Mouse (Mus musculus) left cerebral cortex, postnatal 14 days (tissue): ENCODE data around the gene Mapk8ip2. TPM values are rescaled to one million over a fixed set of nuclear protein-coding genes. Genes with fewer than 3 reads are reported as not detected.
"Not testable (repeated sequence)": the region's sequence is repeated elsewhere in the genome, so short reads cannot be mapped to it uniquely, and the experiment has no call there.

Experiments used
- DNase-seq, 2 experiments: peaks; one replicate each; pipeline ENCODE4 v3.0.0; 2021 to 2022; ENCODE audit warnings: low spot score in 2 of 2, mixed read lengths in 1 of 2
- intact Hi-C: fragments of 180-260 bp; cut with DNase I; formaldehyde crosslinking; loops from one replicate; pipeline ENCODE4 v1.15.1; 2025
- long read RNA-seq, 2 experiments: library from polyadenylated mRNA; stranded (forward); transcript quantifications; one replicate each; pipeline ENCODE4 v2.0.0; 2021
- total RNA-seq, 2 experiments: library from RNA; stranded (reverse); gene quantifications; 2 replicates each; pipeline ENCODE4 v1.2.3; 2021

Mapk8ip2 gene
- total RNA-seq: 100 to 1,000 TPM; 187 to 201 TPM
- long read RNA-seq, experiment 1, full-length matches to known transcripts: 118 of 167 reads
- long read RNA-seq, experiment 1, partial matches to known transcripts: 43 of 167 reads
- long read RNA-seq, experiment 1, other reads (novel, unspliced or antisense): 6 of 167 reads
- long read RNA-seq, experiment 2, full-length matches to known transcripts: 125 of 187 reads
- long read RNA-seq, experiment 2, partial matches to known transcripts: 39 of 187 reads
- long read RNA-seq, experiment 2, other reads (novel, unspliced or antisense): 23 of 187 reads

- intact Hi-C loops: no loop called here
- DNase-seq: peak; percentile 63
These were observed at the start of gene Mapk8ip2 for GRCm38 (mm10) chr15:89453865-89454478. TSS of gene Mapk8ip2 (plus strand) at chr15:89453913.

GRCm38 (mm10) chr15:89404831-89405623 is 48.7 kb upstream of the Mapk8ip2 start:
- intact Hi-C loops: no loop called here
- DNase-seq: no peak

GRCm38 (mm10) chr15:89406691-89407090 is 47.0 kb upstream of the Mapk8ip2 start:
- intact Hi-C loops: no loop called here
- DNase-seq: no peak

GRCm38 (mm10) chr15:89410118-89410517 is 43.6 kb upstream of the Mapk8ip2 start, which contains the start of gene Syce3:
TSS of gene Syce3 (minus strand) at chr15:89410503.
- intact Hi-C loops: no loop called here
- DNase-seq: no peak

GRCm38 (mm10) chr15:89415282-89415681 is 38.4 kb upstream of the Mapk8ip2 start:
- intact Hi-C loops: no loop called here
- DNase-seq: no peak

DNA sequence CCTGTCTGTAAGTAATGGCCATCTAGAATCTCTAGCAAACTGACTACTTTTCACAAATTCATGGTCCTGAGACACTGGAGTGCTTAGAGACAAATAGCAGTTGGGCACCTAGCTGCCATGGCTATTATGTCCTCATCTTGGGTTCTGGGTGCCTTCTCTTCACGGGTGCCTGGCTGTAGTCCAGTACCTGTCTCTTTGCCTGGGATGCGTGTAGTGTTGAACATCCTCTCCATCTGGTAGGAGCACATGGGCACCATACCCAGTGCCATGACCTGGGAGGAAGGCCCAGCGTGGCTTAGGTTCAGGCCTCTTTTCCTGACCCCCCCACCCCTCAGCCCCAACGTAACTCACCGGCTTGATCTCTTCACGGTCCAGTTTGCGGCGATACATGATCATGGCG is 31.8 kb upstream of the Mapk8ip2 start:
- no peak for DNase-seq
- intact Hi-C loops: no loop called here

DNA sequence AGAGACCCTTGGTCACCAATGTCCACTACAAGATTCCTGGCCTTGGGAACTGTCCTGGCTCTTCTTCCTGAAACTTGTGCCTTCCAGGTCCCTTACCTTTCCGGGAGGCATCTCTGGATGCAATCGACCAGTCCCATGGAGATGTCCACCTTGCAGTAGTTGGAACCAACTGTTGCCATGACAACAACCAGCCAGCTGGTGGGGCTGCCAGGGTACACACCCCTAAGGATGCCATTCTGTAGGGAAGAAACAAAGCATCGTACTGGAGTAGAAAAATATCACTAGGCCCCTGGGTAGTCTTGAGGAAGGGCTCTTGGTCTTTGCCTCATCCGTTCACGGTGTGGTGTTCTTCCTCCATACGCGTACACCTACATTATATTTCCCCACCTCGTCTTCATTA is 29.1 kb upstream of the Mapk8ip2 start:
- no peak for DNase-seq
- intact Hi-C loops: loop anchor here (5.0 kb wide), 1 partner anchor 42 kb away; the partner anchor contains the start of gene Klhdc7b

DNA sequence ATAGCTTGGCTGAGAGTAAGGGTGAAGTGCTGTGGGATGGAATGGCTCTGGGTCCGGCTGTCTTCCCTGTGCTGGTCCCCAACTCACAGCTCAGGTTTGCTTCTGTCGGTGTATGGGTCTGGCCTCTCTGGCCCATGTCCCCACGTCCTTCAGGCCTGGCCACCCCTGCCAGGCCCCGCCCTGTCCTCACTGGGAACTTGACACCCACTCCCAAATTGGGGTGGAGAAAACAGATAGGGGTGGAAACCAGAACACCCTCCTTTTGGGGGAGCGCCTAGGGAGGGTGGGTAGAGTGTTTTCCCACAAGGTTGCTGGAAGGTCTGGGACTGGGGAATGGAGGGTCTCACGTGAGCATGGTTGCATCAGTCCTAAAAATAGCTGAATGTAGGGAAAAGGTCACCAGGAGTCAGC is 28.0 kb upstream of the Mapk8ip2 start, which contains the start of gene Cpt1b:
TSS of gene Cpt1b (minus strand) at position 153 of the 411 bp plus-strand sequence.
- DNase-seq: no peak
- intact Hi-C loops: loop anchor here (5.0 kb wide), 1 partner anchor 43 kb away; the partner anchor contains the start of gene Klhdc7b

- intact Hi-C loops: loop anchor here (5.0 kb wide), 1 partner anchor 44 kb away; the partner anchor contains the start of gene Klhdc7b
- no peak for DNase-seq
These were observed 27.0 kb upstream of the Mapk8ip2 start for GRCm38 (mm10) chr15:89426716-89427115.

DNA sequence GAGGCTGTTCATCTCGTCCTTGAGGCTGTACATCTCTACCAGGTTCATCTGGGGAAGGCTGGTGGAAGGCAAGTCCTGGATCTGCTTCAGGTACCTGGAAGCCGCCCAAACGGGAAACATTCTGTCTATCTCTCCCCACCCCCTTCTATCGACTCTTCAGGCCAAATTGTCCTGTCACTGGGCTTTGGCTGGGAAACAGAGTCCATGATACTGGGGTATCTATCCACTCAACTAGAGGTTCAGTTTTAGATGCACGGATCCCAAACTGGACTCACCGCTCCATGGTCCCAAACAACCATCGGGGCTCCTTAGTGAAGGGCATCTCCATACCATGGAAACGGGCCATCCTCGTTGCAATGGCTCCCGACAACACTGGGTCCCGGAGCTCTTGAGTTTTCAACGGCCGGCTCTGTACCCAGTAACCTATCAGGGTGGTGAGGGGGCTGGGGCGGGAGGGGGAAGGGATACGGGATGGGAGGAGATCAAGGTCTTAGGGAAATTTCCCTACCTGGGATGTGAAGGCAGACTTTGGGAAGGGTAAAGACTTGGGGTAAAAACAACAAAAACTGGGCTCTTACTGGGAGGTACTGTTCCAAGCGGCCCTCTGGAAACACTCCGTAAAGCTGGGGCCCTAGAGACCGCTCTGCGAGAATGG is 25.4 kb upstream of the Mapk8ip2 start:
- intact Hi-C loops: loop anchor here (5.0 kb wide), 1 partner anchor 46 kb away; the partner anchor contains the start of gene Klhdc7b
- DNase-seq: no peak

DNA sequence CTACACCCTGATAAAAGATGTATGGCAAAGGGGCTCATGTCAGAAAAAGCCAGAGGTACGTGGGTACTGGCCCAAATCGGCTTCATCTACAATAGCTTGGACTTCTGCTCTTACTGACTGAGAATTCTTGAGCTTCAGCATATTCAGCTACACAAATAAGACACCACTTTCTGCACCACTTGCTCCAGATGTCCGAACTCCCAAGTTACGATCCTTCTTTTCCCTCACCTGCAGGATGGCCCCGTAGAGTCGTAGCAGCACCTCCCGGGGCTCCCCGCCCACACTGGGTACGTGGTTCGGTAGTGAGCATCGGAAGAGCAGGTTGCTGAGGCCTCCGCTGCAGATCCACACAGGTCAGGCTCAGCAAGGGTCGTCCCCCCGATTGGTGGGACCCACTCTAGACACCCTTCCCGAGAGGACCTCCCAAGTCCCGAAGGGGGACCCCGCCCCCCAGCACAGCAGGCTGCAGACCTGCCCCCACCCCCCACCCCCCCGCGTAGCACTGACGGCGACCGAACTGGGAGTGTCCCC is 24.8 kb upstream of the Mapk8ip2 start:
- DNase-seq: no peak
- intact Hi-C loops: loop anchor here (5.0 kb wide), 1 partner anchor 47 kb away; the partner anchor contains the start of gene Klhdc7b

GRCm38 (mm10) chr15:89429352-89430221 is 24.1 kb upstream of the Mapk8ip2 start, which contains the start of the genes C730034F03Rik, Gm44502 and Chkb:
TSS of gene C730034F03Rik (plus strand) at chr15:89429589.
TSS of gene Gm44502 (minus strand) at chr15:89429696.
TSS of gene Chkb (minus strand) at chr15:89429908.
- DNase-seq: peak; percentile 95 to 97
- intact Hi-C loops: loop anchor here (5.0 kb wide), 1 partner anchor 47 kb away; the partner anchor contains the start of gene Klhdc7b

- intact Hi-C loops: no loop called here
- peak in 1 of 2 experiments; percentile 35 for DNase-seq
These were observed 23.4 kb upstream of the Mapk8ip2 start for GRCm38 (mm10) chr15:89430341-89430740.

DNA sequence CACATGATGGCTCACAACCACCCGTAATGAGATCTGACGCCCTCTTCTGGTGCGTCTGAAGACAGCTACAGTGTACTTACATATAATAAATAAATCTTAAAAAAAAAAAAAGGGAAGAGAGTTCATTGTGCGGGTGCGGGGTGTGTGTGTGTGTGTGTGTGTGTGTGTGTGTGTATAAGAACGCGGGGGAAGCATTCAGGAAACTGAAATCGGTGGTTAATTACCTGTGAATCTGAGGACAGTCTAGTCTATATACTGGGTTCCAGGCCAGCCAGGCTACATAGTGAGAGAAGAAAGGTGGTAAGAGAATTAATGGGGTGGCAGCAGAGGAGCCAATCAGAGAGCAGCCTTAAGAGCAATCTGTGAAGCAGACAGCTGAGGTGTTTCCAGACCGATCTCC is 22.9 kb upstream of the Mapk8ip2 start:
- DNase-seq, intact Hi-C loops: not testable (repeated sequence)

- intact Hi-C loops: no loop called here
- DNase-seq: no peak
These were observed 22.4 kb upstream of the Mapk8ip2 start for GRCm38 (mm10) chr15:89431271-89431670.

DNA sequence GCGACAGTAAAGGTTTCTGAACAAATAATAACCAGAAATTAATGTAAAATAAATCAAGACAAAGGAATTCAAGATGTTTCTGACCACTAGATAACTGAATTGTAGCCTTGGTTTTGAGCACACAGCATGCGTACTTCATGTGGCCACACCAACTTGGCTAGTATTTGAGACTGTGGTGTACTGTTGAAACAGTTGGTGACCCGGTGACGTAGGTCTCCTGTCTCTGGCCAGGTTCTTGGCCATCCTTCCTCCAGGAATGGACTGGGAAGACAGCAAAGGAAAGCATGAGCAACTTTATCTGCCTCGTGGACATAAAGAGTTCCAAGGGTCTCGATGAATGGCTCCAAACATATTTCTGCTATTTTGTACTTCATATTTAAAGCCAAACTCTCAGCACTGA is 21.9 kb upstream of the Mapk8ip2 start:
- no peak for DNase-seq
- intact Hi-C loops: no loop called here

- no peak for DNase-seq
- intact Hi-C loops: no loop called here
These were observed 20.8 kb upstream of the Mapk8ip2 start for GRCm38 (mm10) chr15:89432946-89433345.

DNA sequence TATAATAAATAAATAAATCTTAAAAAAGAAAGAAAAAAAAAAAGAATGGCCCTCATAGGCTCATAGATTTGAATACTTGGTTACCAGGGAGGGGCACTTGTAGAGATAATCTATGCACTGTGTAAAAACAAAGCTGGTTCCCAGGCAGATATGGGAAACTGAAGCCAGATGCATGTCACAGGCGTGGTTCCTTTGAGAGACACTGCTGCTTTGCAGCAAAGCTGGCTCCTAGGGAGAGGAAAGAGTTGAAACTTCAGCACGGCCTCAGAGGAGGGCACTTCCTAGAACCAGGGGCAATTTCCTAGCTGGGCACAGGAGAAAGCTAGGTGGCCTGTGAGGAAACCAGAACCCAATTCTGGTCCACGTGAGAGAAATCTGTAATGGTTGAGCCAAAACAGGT is 19.6 kb upstream of the Mapk8ip2 start:
- intact Hi-C loops: no loop called here
- no peak for DNase-seq
